Mouse (Mus musculus) cerebellum, adult 2 months (tissue): ENCODE data around the gene 1700028P14Rik.

ENCODE experiments used
- CTCF ChIP-seq: fragments of 200-500 bp; IDR thresholded peaks from 2 replicates; pipeline ENCODE4 v1.5.1; 2011; ENCODE audit warnings: low read depth, mild to moderate bottlenecking, control low read depth, low read length, moderate library complexity, borderline replicate concordance; ENCODE audit not compliant: insufficient read depth
- POLR2A ChIP-seq: fragments of 200-500 bp; IDR thresholded peaks from 2 replicates; pipeline ENCODE4 v1.6.1; 2011; ENCODE audit warnings: low read length, control low read depth, borderline replicate concordance; ENCODE audit not compliant: insufficient read depth

GRCm38 (mm10) chr19:23697861-23698260 is 45.2 kb upstream of the 1700028P14Rik start:
- no peak for TF ChIP-seq POLR2A
- no peak for TF ChIP-seq CTCF
